Mouse (Mus musculus): Measurements from ENCODE around the gene Klk13. TPM values are rescaled to one million over a fixed set of nuclear protein-coding genes. Genes with fewer than 3 reads are reported as not detected.
"Not testable (repeated sequence)": the region's sequence is repeated elsewhere in the genome, so short reads cannot be mapped to it uniquely, and the experiment has no call there.

Klk13 gene
- polyA plus RNA-seq (2015; fragmentation: Nextera tagmentation; extraction: Ambion mirVana), result 0.37 and 0.79 TPM in 2 replicates

GRCm38 (mm10) chr7:43712267-43712666 lies at the start of gene Klk13:
Klk13 (plus strand) TSS chr7:43712567.
- ATAC-seq (ENCODE audit: low FRiP score, low read depth), result no peak
- no peak within 1 kb of the TSS for H3K27ac ChIP-seq
- WGBS, result 56% methylated on average over 4 of the region's 4 CpGs
- H3K36me3 ChIP-seq, result no peaks in the 10 kb centered on the region
- no peaks in the 10 kb centered on the region for H3K9me3 ChIP-seq
- H3K9ac ChIP-seq, result no peak within 1 kb of the TSS
- H3K4me3 ChIP-seq, result no peak within 1 kb of the TSS
- peaks cover 3% of the 10 kb centered on the region; the same call in 1 of the 2 replicates for H3K27me3 ChIP-seq
- H3K4me1 ChIP-seq, result peaks cover 8% of the 10 kb centered on the region
- H3K4me2 ChIP-seq (replicated peaks), result peak within 1 kb of the TSS; percentile 46

- Histone ChIP-seq H3K4me3 (no peak overlapping the region), H3K9ac (no peak overlapping the region), H3K4me2 (replicated peaks) (no peak overlapping the region), H3K4me1 (no peaks in the 10 kb centered on the region), H3K9me3 (no peaks in the 10 kb centered on the region), H3K27ac (no peak overlapping the region), H3K27me3 (no peaks in the 10 kb centered on the region), H3K36me3 (no peaks in the 10 kb centered on the region)
- no peak for ATAC-seq (ENCODE audit: low FRiP score, low read depth)
- WGBS, result 94% methylated on average over 1 of the region's 1 CpGs
Measured at GRCm38 (mm10) chr7:43662804-43663203, 49.6 kb upstream of the Klk13 start.

DNA sequence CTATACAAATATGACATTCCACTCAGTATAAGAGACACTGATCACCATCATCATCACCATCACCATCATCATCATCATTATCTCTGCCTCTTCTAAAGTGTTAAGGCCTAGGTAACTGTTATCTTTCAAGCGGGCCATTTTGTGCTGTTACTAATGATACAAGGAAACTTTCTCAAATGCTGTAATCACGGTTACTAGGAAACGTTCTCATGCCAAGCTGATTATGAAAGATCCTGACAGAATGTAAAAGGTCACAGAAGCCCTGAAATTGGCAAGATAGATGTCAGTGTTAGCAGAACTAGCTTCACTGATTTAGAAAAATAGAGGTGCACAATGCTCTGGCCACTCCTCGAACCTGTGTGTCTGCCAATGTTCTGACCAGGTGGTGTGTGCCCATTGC lies 45.1 kb upstream of the Klk13 start:
- WGBS, result 84% methylated on average over 4 of the region's 4 CpGs
- not testable (repeated sequence) for H3K36me3 ChIP-seq; H3K4me2 ChIP-seq (replicated peaks); H3K4me1 ChIP-seq; H3K9me3 ChIP-seq; H3K27me3 ChIP-seq; H3K4me3 ChIP-seq; ATAC-seq (ENCODE audit: low FRiP score, low read depth); H3K27ac ChIP-seq; H3K9ac ChIP-seq

- Histone ChIP-seq H3K9ac (no peak overlapping the region), H3K4me3 (no peak overlapping the region), H3K9me3 (no peaks in the 10 kb centered on the region), H3K4me1 (peaks cover 7% of the 10 kb centered on the region), H3K27me3 (no peaks in the 10 kb centered on the region), H3K27ac (no peak overlapping the region), H3K4me2 (replicated peaks) (no peak overlapping the region), H3K36me3 (no peaks in the 10 kb centered on the region)
- ATAC-seq (ENCODE audit: low FRiP score, low read depth), result no peak
- WGBS, result 22% methylated on average over 3 of the region's 3 CpGs
Measured at GRCm38 (mm10) chr7:43668582-43668981, 43.8 kb upstream of the Klk13 start.

- Histone ChIP-seq H3K4me2 (replicated peaks) (peak overlapping the region; percentile 86), H3K4me3 (peak overlapping the region; percentile 73), H3K27me3 (no peaks in the 10 kb centered on the region), H3K36me3 (peaks cover 23% of the 10 kb centered on the region), H3K9ac (peak overlapping the region; percentile 57), H3K4me1 (peaks cover 7% of the 10 kb centered on the region), H3K27ac (no peak overlapping the region), H3K9me3 (peaks cover 6% of the 10 kb centered on the region; the same call in 1 of the 2 replicates)
- 68% methylated on average over 11 of the region's 11 CpGs for WGBS
- ATAC-seq (ENCODE audit: low FRiP score, low read depth), result peak; percentile 38; the same call in 1 of the 2 replicates
Measured at GRCm38 (mm10) chr7:43671064-43671808, 41.1 kb upstream of the Klk13 start.

DNA sequence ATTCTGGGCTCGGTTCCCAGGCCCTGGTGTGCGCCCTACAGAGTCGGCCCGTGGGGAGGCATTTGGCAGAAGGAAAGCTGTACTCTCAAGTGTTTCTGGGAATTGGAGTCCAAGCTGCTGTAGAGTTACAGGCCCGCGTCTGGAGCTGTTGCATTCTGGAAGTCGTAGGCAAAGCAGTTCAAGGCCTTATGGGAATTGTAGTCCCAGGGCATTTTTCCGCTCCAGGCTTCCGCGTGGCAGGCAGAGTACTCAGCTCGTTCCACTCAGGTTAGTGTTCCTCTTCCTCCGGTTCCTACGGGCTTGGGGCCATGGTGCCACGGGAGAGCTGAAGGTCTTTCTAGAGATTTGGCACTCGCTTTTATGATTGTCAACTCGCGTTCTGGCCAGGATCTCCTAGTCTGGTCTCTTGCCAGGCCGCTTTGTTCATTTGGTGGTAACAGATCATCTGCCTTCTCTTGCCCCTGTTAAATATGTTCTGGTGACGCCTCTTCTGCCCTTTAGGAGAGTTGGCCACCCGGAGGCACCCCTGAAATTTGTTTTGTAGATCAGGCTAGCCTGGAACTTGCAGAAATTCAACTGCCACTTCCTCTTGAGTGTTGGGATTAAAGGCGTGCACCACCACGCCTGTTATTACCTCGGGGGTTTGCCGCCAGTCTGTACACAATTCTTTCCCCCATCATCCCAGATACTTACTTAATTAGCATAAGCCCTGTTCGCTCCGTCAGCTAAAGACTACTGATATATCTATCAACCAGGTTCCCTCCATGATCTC lies 40.4 kb upstream of the Klk13 start, which contains the start of gene Ctu1:
TSS of gene Ctu1 (plus strand) at position 208 of the 772 bp plus-strand sequence.
- Histone ChIP-seq H3K9ac (peak within 1 kb of the TSS; percentile 81), H3K9me3 (peaks cover 13% of the 10 kb centered on the region; the same call in 1 of the 2 replicates), H3K4me2 (replicated peaks) (peak within 1 kb of the TSS; percentile 86), H3K27ac (no peak within 1 kb of the TSS), H3K4me3 (peak within 1 kb of the TSS; percentile 73), H3K4me1 (peaks cover 7% of the 10 kb centered on the region), H3K27me3 (no peaks in the 10 kb centered on the region), H3K36me3 (peaks cover 31% of the 10 kb centered on the region)
- under 1% methylated on average over 26 of the region's 26 CpGs for whole genome bisulfite sequencing
- peak; percentile 95 for ATAC-seq (ENCODE audit: low FRiP score, low read depth)

DNA sequence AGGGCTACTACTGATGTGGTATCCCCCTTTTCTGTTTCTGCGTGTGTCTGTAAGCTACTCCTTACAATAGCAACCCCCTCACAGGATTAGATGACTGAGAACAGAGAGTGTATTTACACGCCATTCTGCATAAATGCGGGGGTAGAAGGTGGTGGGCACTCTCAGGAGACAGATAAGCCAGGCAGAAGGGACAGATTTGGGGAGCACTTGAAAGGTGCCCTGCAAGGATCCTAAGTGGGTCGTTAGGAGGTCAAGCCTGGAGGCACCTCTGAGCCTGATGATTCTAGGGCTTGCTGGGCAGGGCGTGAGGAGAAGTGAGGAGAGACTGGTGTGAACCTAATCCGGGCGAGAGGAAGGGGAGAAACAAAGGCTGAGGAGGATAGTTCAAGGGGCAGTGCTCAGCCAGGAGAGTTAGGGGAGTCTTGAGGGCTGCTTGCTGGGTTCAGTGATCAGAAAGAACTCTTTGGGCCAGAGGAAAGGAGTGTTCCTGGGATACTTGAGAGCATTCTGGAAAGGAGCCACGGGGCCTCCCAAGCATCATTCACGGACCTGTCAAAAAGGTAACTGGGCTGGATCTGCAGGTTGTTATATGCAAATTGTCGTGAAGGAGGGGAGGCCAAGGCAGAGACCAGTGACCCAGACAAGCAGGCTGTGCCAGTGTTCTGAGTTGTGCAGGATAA lies 39.6 kb upstream of the Klk13 start:
- WGBS, result 13% methylated on average over 10 of the region's 10 CpGs
- Histone ChIP-seq H3K36me3 (peaks cover 38% of the 10 kb centered on the region), H3K9ac (peak overlapping the region; percentile 81), H3K4me1 (peaks cover 7% of the 10 kb centered on the region), H3K27ac (no peak overlapping the region), H3K4me2 (replicated peaks) (peak overlapping the region; percentile 86), H3K4me3 (peak overlapping the region; percentile 73), H3K27me3 (no peaks in the 10 kb centered on the region), H3K9me3 (peaks cover 21% of the 10 kb centered on the region; the same call in 1 of the 2 replicates)
- no peak for ATAC-seq (ENCODE audit: low FRiP score, low read depth)

GRCm38 (mm10) chr7:43675091-43675490 lies 37.3 kb upstream of the Klk13 start:
- no peak overlapping the region for H3K4me2 ChIP-seq (replicated peaks)
- no peak for ATAC-seq (ENCODE audit: low FRiP score, low read depth)
- peaks cover 24% of the 10 kb centered on the region; the same call in 1 of the 2 replicates for H3K9me3 ChIP-seq
- H3K27me3 ChIP-seq, result no peaks in the 10 kb centered on the region
- no peak overlapping the region for H3K27ac ChIP-seq
- no peak overlapping the region for H3K9ac ChIP-seq
- WGBS, result 89% methylated on average over 32 of the region's 32 CpGs
- H3K4me3 ChIP-seq, result no peak overlapping the region
- peaks cover 47% of the 10 kb centered on the region for H3K36me3 ChIP-seq
- peaks cover 7% of the 10 kb centered on the region for H3K4me1 ChIP-seq

GRCm38 (mm10) chr7:43678517-43678916 lies 33.9 kb upstream of the Klk13 start:
- H3K4me2 ChIP-seq (replicated peaks), result no peak overlapping the region
- no peaks in the 10 kb centered on the region for H3K27me3 ChIP-seq
- no peaks in the 10 kb centered on the region for H3K4me1 ChIP-seq
- no peak for ATAC-seq (ENCODE audit: low FRiP score, low read depth)
- no peak overlapping the region for H3K4me3 ChIP-seq
- H3K36me3 ChIP-seq, result peaks cover 47% of the 10 kb centered on the region
- H3K9me3 ChIP-seq, result peaks cover 24% of the 10 kb centered on the region; the same call in 1 of the 2 replicates
- no peak overlapping the region for H3K27ac ChIP-seq
- no peak overlapping the region for H3K9ac ChIP-seq

GRCm38 (mm10) chr7:43680960-43681359 lies 31.4 kb upstream of the Klk13 start:
- H3K4me3 ChIP-seq, result no peak overlapping the region
- peaks cover 26% of the 10 kb centered on the region for H3K36me3 ChIP-seq
- ATAC-seq (ENCODE audit: low FRiP score, low read depth), result no peak
- H3K4me1 ChIP-seq, result no peaks in the 10 kb centered on the region
- H3K27me3 ChIP-seq, result no peaks in the 10 kb centered on the region
- H3K27ac ChIP-seq, result no peak overlapping the region
- peaks cover 21% of the 10 kb centered on the region; the same call in 1 of the 2 replicates for H3K9me3 ChIP-seq
- H3K4me2 ChIP-seq (replicated peaks), result no peak overlapping the region
- H3K9ac ChIP-seq, result no peak overlapping the region
- WGBS, result 20% methylated on average over 5 of the region's 5 CpGs

DNA sequence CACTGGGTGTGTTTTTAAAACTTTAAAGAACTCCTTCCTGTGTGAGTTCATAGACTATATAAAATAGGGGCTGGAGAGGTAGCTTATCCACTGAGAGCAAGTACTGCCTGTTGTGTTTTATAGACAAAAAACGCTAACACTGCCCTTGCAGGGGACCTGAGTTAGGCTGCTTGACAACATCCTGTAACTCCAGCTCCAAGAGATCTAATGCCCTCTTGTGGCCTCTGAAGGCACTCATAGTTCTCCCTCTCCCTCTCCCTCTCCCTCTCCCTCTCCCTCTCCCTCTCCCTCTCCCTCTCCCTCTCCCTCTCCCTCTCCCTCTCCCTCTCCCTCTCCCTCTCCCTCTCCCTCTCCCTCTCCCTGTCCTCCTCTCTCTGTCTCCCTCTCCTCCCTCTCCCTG lies 29.9 kb upstream of the Klk13 start:
- not testable (repeated sequence) for H3K4me2 ChIP-seq (replicated peaks); H3K4me1 ChIP-seq; ATAC-seq (ENCODE audit: low FRiP score, low read depth); H3K4me3 ChIP-seq; H3K27me3 ChIP-seq; H3K27ac ChIP-seq; H3K9me3 ChIP-seq; H3K9ac ChIP-seq
- 17% methylated on average over 1 of the region's 1 CpGs for WGBS
- H3K36me3 ChIP-seq, result peaks cover 11% of the 10 kb centered on the region

GRCm38 (mm10) chr7:43685088-43685487 lies 27.3 kb upstream of the Klk13 start:
- no peak overlapping the region for H3K4me2 ChIP-seq (replicated peaks)
- ATAC-seq (ENCODE audit: low FRiP score, low read depth), result no peak
- no peak overlapping the region for H3K9ac ChIP-seq
- H3K27ac ChIP-seq, result no peak overlapping the region
- WGBS, result 72% methylated on average over 7 of the region's 7 CpGs
- H3K4me3 ChIP-seq, result no peak overlapping the region
- no peaks in the 10 kb centered on the region for H3K9me3 ChIP-seq
- no peaks in the 10 kb centered on the region for H3K27me3 ChIP-seq
- H3K4me1 ChIP-seq, result no peaks in the 10 kb centered on the region
- H3K36me3 ChIP-seq, result no peaks in the 10 kb centered on the region
